Mouse (Mus musculus) 3T3-L1 (cell line): ENCODE data around the gene Rin2.
A peak's percentile ranks its signal among the peaks of the same experiment; 100 is the strongest.

Source experiments
- DNase-seq: peaks from one replicate; pipeline ENCODE4 v3.0.0-alpha.2; 2015; ENCODE audit warnings: low read depth, low spot score

Rin2 gene

DNA sequence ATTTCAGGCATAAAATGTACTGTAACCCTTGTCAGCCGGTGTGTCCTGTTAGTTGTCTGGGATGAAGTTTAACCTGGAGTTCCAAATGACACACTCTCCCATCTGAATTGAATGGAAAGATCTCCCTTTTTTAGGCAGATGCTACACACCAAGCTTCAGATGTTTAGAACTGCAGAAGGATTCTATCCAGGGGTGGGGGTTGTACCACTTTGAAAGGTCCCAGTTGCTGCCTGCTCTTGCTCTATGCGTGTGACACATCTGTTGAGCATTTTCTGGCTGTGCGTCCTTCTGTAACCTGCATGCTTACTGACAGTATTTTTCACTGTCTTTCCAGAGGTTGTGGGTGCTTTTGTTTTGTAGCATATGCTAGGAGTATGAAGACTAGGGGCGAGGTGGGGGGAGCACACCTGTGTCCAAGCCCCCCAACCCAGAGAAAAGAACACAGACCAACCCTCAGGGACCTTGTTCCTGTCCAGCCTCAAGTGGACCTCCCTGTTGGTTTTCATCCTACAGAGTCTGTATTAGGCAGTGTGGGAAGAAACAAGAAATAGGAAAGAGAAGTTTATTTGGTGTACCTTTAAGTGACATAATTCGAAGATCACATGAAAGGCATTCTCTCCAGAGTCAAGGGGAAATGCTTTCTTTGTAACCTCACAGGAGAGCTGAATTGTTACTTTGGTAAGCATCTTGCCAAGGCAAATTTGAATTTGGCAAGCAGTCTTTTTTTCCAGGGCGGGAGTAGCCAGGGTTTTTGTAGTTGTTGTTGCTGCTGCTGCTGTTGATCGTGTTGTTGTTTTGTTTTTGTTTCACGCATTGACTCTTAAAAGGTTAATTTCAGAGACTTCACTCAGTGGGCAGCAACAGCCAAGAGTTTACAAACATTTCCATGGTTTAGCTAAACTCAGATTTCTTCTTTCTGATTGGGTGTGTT lies 186.4 kb downstream of the Rin2 start:
- peak; percentile 58 for DNase-seq

DNA sequence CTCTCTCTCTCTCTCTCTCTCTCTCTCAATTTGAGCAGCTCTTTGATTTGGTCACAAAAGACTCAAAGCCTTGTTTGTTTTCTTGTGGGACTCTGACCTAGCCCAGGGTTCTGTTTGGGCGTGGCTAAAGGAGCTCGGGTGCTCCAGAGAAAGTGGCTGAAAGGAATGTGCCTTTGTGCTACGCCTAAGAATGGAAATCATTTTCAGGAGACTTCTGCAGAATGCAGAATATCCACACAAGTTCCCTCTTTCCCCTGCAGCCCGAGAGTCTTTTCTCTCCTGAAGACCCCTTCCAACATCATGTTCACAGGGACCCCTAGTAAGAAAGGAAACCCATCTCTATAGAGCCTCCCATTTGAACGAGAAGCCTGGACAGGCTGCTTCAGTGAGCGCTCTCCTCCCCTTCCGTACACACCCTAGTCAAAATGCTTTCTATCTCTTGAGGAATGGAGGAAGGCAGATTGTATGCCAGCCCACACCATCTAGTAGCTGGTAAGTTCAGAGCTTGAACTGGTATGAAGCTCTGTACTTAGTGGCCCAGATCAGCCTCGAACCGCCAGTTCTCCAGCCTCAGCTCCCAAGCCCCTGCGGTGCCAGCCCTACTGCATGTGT lies 187.3 kb downstream of the Rin2 start:
- peak; percentile 61 for DNase-seq

DNA sequence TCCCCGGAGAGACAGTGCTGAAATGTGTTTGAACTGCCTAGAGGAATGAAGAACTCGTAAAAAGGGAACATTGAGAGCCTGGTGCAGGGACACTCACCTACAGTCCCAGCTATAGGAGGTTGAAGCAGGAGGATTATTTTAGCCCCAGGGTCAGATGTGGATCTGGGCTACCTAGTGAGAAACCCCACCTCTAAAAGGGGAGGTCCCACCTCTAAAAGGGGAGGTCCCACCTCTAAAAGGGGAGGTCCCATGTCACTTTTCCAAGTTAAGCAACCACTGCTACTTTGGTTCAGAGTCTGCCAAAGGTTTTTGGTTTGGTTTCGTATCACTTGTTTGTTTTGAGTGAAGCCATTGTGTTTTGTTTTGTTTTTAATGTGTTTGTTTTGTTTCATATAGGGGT lies 190.3 kb downstream of the Rin2 start:
- DNase-seq, result no peak

DNA sequence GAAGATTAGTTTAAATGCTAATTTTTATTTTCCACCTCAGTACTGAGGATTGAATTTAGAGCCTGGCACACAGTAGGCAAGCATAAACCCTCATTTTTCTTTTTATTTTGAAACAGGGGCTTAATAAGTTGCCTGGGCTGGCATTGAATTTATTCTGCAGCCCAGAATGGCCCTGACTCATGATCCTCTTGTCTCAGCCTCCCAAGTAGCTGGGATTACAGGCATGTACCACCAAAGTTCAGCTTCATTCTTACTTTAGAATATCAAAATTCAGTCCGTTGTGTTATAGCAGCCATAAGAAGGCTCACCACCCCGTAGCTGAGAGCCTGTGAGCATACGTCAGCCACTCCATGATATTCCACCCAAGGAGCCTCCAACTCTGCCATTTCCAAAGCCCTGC lies 191.2 kb downstream of the Rin2 start:
- DNase-seq, result no peak

DNA sequence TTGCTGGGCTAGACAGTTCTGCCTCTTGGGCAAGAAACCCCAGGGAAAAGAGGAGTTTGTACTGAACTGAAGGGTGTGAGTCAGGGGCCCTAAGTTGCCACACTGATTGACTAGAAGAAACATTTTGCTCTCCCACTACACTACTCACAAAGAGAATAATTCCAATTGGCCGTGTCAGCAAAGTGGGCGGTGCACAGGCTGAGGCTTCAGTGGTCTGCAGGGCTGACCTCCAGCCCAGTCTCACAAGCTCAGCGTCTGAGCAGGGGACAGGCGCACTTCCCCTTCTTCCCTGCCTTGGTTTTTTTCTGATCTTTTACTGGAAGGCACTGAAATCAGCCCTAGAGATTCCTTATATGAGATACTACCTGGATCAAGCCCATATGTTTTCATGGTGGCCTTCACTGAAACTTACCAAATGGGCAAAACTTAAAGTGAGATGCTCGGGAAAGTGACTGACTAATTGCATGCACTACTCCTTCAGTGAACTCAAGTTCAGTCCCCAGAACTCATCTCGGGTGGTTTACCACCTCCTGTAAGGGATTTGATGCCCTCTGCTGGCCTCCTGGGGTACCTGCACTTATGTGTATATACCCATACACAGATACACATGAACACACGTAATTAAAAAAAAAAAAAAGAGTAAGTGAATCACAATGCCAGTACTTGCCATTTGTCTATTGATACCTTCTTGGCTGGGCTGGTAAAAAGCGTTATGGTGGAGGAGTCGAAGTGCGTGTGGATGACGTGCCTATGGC lies 191.9 kb downstream of the Rin2 start:
- peak; percentile 29 for DNase-seq

DNA sequence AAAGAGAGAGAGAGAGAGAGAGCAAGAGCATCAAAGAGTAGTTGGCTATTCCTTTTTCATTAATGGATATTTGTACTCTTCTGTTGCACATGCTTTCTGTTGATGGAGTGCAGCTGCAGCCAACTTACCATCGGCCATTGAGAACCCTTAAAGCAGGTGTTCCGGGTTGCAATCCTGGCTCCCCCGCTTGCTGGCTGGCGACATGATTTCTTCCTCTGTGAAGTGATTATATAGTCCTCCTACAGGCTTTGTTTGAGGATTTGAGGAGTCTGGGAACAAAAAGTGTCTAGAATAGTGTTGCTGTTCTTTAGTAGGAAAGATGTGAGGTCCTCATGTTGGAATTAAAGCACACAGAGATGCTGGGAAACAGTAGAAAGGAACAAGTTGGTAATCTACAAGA lies 196.3 kb downstream of the Rin2 start:
- no peak for DNase-seq

DNA sequence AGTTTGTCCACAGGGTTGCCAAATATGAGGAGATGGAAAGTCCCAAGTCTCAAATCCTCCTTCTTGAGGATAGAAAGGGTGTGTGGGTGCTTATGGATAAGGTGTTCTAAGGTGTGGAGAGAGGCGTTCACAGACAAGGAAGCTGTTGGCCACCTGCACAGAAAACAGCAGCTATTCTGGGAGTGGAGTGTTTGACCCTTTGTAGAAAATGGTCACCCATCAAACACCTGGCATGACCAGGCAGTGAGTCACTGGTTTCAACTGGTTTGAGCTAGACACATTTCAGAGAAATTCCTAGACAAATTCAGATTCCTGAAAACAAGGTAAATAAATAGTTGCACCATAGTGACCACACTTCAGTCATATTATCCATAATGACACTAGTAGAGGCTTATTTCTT lies 197.1 kb downstream of the Rin2 start:
- DNase-seq, result peak; percentile 52

DNA sequence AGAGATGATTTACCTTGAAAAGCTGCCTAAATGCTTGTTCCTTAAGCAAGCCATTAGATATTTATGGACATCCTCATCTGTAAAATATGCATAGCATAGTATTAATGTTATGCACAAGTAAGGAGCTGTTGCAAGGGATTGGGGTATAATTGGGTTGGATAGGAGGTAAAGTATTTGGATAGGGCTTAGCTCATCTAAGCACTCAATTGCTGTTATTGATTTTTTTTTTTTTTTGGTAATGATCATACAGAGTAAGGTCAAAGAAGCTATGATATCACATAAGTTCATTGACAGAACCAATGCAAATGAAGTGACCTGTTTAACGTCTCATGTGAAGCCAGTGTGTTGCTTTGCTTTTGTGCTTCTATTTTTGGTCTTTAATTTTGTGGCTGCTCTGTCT lies 198.9 kb downstream of the Rin2 start:
- DNase-seq, result no peak

DNA sequence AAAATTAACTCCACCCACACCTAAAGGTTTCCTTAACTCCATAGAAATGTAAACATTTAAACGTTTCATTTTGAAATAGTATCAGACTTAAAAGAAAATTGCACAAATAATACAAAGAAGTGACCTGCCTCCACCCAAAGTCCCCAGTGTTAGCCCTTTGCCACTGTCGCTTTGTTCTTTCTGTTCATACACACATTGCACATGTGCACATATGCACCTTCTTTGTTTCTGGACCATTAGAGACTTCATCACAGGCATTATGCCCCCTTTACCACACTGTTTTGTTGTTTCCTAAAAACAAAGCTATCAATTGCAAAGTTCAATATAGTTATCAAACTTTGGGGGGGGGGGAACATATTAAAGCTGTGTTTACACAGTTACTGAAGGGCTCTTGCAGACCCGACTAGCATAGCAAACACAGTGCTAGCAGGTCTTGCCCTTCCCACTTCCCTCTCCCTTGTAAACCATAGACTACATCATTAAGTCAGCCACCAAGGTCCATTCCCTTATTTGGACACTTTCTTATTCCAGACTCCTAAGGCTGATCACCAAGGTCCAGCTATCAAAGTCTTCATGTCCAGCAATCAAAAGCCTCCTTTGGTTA lies 200.0 kb downstream of the Rin2 start:
- DNase-seq, result no peak

DNA sequence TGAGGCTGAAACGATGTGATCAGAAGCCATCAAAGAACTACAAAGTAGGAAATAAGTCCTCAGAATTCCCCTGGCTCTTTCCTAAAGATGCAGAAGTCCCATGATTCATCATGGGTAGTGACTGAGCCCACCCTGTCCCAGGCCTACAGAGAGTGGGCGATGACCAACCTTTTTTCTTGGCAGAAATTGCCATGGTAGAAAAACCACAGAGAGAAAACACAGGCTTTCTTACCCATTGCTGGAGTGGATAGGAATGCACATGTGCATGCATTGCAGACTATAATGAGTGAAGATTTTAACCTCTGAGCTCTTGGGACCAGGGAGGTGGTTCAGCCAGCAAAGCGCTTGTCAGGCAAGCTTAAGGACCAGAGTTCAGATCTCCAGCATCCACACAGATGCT lies 202.2 kb downstream of the Rin2 start:
- DNase-seq, result peak; percentile 64

DNA sequence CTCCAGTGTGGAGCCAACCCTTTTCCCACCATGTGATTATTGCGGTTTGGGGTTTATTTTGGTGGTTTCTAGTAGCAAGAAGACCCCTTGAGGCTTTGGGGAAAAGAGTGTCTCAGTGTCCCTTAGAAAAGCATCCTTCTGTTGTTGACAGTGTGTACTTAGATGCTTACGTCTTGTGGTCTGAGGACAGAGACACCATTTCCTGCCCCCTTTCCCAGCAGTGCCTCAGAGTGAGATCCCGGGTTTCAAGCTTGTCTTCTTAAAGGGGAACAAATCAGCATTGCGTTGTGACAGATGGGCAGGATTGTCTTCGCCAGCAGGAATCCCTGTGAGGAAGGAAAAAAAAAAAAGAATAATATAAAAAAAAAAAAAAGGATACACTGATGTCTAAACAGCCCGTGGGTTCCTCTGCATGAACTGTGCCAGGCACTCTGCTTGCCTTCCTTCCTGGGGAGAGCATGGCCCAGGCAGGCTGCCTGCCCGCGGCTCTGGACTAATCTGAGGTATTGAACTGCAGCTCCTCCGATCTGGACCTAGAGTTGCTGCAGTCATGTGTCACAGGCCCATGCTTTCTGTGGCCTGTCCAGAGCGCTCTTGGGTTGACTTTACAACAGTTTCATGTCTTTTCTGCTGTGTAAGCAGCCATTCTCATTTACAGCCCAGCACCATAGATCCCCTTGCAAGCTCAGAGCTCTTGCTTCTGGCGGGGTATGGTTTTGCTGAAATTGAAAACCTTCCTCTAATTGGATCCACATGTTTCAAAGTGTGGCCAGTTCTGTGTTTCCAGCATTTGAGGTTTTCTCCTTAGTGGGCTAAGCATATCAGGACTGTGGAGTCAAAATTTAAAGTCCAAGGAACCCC lies 206.1 kb downstream of the Rin2 start:
- DNase-seq, result peak; percentile 89

DNA sequence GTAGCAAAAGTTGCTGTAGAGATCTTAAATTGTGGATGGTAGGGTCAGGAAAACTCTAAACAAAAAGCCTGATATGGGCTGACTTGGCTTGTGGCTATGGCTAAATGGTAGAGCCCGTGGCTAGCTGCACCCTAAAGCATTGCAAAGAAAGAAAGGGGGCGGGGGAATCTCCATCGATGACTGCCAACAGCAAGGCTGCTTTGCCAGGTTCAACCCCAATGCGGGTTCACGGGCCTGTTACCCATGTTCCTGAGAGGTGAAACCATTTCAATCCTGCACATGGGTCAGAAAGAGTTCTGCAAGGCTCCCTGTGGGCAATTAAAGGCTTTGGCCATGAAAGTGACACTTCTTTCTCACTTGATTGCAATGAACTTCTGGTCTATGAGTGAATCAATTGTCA lies 206.9 kb downstream of the Rin2 start:
- no peak for DNase-seq

DNA sequence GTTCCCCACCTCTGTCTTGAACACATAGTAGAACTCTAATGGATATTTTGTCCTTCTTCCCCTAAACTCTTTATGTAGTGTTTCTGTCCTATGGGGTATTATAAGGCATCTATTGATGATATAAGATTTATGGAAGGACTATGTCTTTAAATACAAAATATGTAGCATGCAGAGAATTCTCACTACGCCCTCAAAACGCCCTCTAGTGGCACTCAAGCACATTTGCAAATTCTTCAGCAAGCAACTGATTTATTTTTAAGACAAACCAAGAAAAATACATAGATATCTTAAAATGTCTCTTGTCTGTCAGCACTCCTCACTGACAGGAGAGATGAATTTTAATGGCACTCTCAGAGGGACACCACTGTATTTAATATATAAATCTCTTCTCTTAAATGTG lies 207.4 kb downstream of the Rin2 start:
- DNase-seq, result peak; percentile 65

DNA sequence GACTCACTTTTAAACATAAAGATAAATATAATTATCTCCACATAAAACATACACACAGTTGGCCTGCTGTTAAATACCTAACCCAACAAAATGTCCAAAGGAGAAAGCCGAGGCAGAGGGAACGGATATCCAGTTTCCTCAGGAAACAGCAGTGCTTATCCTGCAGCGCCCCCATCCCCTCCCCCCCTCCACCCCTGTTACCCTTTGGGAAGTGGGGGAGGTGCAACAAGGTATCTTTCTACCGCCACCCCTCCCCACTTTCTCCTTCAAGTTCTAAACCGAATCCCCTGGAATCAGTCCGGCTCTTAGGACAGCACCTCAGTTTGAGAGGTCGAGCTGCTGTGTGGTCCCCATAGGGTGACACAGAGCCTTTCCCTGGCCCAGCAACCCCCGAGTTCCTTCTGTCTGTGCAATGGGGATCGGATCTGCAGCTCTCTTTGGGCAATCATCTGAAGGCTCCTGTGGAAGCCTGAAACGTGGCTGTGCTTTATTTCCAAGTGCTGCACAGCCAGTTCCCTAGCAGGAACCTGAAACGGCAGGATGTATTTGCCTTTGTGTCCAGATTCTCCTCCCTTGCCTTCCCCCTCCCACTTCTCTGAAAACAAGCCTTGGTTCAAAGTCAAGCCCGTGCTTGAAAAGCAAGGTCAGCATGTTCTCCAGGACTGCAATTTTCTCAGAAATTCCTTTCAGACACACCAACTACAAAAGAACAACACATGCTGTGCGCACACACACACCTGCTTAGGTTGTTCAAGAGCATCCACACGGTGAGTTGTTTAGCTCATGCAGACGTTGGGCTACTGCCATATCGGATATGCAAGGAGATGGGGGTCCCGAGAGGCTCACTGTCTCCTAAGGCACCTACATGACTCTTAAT lies 209.3 kb downstream of the Rin2 start:
- DNase-seq, result no peak

DNA sequence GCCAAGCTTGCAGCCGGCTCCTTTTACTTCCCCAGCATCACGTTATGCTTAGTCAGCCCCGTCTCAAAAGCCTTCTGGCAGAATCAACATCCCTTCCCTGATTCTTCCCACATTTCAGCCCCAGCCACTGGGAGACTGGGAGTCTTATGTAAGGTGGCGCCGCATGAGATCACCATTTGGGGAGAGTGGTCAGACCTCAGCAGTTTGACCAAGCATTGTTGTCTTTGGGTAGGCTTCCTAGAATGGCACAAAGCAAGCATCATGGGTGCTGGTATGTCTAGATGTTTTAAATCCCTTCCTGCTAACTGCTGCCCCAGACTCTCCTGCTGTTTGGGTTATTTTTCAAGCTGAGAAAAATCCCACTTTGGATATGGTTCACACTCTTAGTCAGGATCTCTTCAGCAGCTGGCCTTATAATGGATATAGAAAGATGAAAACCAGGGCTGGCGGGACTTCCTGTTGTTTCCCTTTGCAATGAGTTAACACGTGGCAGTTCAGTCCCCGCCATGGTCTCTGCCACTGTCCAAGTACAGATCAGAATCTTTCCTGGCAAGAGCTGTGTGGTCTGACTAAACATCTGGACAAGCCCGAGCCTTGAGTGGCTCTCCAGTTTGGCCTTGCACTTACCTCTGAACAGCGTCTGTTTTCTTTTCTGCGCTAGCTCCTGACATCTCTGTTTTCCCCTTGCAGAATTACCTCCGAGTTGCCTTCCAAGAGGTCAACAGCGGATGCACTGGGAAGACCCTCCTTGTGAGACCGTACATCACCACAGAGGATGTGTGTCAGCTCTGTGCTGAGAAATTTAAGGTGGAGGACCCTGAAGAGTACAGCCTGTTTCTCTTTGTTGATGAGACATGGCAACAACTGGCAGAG lies 210.1 kb downstream of the Rin2 start:
- DNase-seq, result no peak

DNA sequence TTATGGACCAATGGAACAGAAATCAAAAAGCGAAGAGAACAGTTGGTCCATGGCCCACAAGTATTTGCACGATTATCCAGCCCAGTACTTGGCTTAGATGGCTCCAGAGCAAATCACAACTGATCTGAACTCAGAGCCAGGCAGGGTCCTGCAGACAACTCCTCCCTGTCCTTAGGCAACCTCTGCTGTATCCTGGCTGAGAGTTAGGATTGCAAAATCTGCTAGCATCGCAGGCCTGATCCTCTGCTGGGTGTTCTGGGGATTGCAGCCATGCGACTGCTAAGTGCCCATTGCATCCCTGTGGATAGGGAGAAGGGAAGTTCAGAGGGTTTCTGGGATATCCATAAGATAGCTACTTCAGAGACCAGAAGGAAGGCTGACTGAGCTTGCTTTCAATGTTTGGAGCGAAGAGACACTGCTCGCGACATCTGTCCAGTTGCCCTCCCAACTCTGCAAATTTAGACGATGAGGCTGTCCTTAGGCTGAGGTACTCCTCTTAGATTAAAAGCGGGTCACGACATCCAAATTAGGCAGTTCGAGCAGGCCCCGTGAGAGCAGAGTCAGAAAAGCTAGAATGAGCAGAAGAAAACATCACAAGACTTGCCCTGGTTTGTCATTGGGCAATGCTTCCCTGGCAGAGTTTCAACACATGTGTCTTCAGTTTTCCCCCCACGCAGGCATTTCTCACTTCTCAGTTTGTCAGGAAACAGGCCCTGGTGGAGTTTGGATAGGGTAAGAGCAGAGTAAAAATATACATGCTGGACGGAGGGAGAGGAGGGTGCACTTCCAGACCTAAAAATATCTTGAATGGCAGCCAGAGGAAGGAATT lies 213.1 kb downstream of the Rin2 start:
- DNase-seq, result peak; percentile 91

DNA sequence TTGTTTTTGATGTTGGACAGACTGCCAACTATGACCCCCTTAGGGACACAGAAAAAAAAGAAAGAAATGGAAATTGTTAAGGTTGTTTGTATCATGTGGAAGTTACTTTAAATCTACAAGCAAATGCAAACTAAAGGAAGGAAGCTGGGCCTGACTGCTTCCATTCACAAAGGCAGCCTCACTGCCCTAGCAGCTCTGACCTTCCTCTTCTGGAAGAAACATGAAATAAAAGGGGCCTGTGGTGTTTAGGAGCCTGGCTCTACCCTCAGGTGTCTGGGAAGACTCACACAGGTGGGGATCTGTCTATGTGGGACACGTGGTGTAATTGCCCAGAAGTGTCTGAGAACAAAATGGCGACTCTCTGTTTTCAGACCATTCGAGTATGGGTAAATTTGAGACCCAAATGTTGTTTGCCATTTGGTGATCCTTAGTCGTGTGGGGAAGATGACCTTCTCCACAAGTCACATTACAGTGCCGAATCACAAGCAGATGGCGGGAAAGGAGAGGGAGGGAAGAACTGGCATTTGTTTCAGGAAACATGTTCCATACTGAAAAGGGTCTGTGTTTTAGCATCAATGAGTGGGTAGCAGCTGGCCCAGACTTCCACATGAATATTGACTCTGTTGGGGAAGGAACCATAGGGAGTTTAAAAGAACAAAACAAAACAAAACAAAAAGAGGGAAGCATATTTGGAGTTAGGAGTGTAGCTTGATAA lies 213.9 kb downstream of the Rin2 start:
- DNase-seq, result no peak

DNA sequence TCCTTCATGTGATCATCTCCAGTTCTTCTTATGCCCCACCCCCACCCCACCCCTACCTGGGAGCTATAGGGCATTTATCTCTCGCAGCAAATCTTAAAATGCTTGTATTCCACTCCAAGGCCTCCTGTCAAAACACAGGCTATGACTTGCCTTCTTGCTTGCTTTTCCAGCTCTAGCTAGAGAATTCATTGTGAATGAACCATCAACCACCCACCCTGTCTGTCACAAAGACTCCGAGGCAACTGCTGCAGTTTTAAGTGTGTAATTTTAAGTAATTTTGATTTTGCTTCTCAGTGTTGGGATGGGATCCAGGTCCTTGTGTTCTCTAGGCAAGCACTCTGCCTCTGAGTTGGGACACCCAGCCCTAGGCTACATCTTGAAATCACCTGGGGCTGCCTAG lies 215.6 kb downstream of the Rin2 start:
- no peak for DNase-seq
